Mouse (Mus musculus): ENCODE measurements around the gene Rsg1. TPM values are rescaled to one million over a fixed set of nuclear protein-coding genes. Genes with fewer than 3 reads are reported as not detected.

Rsg1 gene
- polyA plus RNA-seq, 1 experiment = 0.81 TPM

DNA sequence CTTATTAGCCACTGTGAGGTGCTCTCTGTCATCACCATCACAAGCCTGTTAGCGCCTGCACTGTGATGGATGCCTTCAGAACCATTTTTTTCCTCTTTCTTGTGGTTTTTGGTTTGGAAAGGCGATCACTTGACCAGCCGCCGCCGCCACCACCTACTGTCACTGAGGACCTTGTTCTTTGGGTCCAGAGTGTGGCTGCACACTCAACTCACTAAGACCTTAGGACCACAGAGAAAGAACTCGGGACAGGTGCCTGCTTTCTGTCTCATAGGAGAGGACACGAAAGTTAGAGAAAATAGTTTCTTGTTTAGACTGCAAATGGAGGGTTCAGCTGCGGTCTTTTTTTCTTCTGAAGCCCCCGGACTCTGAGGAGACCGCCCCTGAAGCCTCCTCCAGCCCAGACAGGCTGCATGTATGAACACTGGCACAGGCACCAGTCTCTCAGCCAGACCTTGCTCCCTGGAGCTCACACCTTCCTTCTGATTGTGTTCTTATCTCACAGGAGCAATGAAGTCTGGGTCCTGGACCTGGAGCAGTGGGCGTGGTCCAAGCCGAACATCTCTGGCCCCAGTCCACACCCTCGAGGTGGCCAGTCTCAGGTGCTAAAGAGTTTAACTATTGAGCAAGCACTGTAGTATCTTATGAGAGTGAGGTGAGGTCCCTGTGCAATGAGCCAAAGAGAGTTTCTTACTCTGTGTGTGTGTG, 16.6 kb upstream of the Rsg1 start:
- no peak overlapping the region for H3K4me3 ChIP-seq (ENCODE audit: low read depth, low read length)
- peaks cover 55% of the 10 kb centered on the region for H3K36me3 ChIP-seq (ENCODE audit: control insufficient read depth, insufficient read depth, low read length)
- WGBS = 57% methylated on average over 13 of the region's 13 CpGs
- TF ChIP-seq POLR2A (IDR thresholded peaks at IDR 0.05; ENCODE audit: low read depth, low read length) = no peak
- no peak for TF ChIP-seq CTCF (IDR thresholded peaks at IDR 0.05; ENCODE audit: extremely low read depth, insufficient read length, insufficient replicate concordance, low read depth, low read length)
- peak overlapping the region; percentile 57 for H3K27ac ChIP-seq (ENCODE audit: insufficient read depth, low read depth, low read length)
- peaks cover 12% of the 10 kb centered on the region; the same call in 1 of the 2 replicates for H3K4me1 ChIP-seq (ENCODE audit: control insufficient read depth, insufficient read depth, insufficient read length, low read length)
- no peaks in the 10 kb centered on the region for H3K27me3 ChIP-seq (ENCODE audit: control insufficient read depth, insufficient read depth, low read length)

DNA sequence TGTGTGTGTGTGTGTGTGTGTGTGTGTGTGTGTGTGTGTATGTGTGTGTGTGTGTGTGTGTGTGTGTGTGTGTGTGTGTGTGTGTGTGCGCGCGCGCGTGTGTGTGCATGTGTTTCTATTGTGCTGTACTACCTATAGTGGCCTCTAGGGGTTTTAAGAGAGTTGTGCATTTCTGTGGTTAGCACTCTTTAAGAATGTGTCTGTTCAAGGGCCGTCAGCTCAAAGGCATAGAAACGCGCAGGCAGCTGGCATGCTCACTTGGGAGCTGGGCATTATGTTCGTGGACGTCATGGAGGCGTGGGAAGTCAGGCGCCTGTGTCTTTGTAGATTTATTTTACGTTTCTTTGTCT, 16.1 kb upstream of the Rsg1 start:
- TF ChIP-seq POLR2A (IDR thresholded peaks at IDR 0.05; ENCODE audit: low read depth, low read length) (no peak), CTCF (IDR thresholded peaks at IDR 0.05; ENCODE audit: extremely low read depth, insufficient read length, insufficient replicate concordance, low read depth, low read length) (peak; percentile 36; the same call in 1 of the 2 replicates)
- H3K27me3 ChIP-seq (ENCODE audit: control insufficient read depth, insufficient read depth, low read length) = no peaks in the 10 kb centered on the region
- H3K4me3 ChIP-seq (ENCODE audit: low read depth, low read length) = no peak overlapping the region
- peaks cover 12% of the 10 kb centered on the region; the same call in 1 of the 2 replicates for H3K4me1 ChIP-seq (ENCODE audit: control insufficient read depth, insufficient read depth, insufficient read length, low read length)
- no peak overlapping the region for H3K27ac ChIP-seq (ENCODE audit: insufficient read depth, low read depth, low read length)
- WGBS = 94% methylated on average over 13 of the region's 13 CpGs
- peaks cover 56% of the 10 kb centered on the region for H3K36me3 ChIP-seq (ENCODE audit: control insufficient read depth, insufficient read depth, low read length)

DNA sequence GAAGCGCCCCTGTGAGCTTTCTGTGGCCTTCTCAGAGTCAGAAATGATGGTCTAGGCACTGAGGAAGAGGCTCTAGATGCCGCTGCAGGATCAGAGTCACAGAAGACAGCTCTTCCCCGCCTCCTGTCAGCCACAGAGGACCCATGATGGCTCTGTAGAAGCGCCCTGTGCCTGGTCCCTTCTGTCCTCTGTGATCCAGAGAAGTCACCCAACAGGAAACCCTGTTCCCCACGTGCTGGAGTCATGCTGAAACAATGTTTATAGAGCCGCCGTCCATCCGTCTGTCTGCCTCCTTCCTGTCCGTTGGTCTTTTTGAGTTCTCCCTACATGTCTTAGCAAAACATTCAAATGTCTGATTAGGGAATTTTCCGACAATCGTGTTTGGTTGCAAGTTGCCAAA, 12.8 kb upstream of the Rsg1 start:
- peaks cover 12% of the 10 kb centered on the region; the same call in 1 of the 2 replicates for H3K4me1 ChIP-seq (ENCODE audit: control insufficient read depth, insufficient read depth, insufficient read length, low read length)
- no peak overlapping the region for H3K4me3 ChIP-seq (ENCODE audit: low read depth, low read length)
- no peaks in the 10 kb centered on the region for H3K27me3 ChIP-seq (ENCODE audit: control insufficient read depth, insufficient read depth, low read length)
- TF ChIP-seq CTCF (IDR thresholded peaks at IDR 0.05; ENCODE audit: extremely low read depth, insufficient read length, insufficient replicate concordance, low read depth, low read length) = no peak
- TF ChIP-seq POLR2A (IDR thresholded peaks at IDR 0.05; ENCODE audit: low read depth, low read length) = no peak
- 76% methylated on average over 11 of the region's 11 CpGs for WGBS
- peaks cover 40% of the 10 kb centered on the region for H3K36me3 ChIP-seq (ENCODE audit: control insufficient read depth, insufficient read depth, low read length)
- no peak overlapping the region for H3K27ac ChIP-seq (ENCODE audit: insufficient read depth, low read depth, low read length)

DNA sequence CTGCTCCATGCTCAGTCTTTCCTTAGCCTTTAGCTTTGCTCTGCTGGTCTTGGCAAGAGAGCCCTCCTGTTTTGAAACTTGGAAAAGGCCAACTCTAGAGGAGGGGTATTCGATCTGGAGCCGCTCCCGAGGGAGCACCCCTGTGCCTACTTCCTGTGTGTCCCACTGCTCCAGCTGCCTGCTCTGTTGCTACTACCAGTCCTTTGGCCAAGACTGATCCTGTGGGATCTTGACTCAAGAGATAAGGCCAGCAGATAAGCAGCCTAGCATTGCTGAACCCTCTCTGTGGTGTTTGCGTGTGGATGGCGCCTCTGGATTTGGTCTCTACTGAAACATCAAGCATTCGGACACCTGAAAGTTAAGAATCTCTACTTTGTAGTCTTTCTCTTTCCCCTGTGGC, 11.6 kb upstream of the Rsg1 start:
- 89% methylated on average over 6 of the region's 6 CpGs for WGBS
- Histone ChIP-seq H3K27ac (ENCODE audit: insufficient read depth, low read depth, low read length) (no peak overlapping the region), H3K4me3 (ENCODE audit: low read depth, low read length) (no peak overlapping the region), H3K4me1 (ENCODE audit: control insufficient read depth, insufficient read depth, insufficient read length, low read length) (peaks cover 6% of the 10 kb centered on the region; the same call in 1 of the 2 replicates), H3K36me3 (ENCODE audit: control insufficient read depth, insufficient read depth, low read length) (peaks cover 37% of the 10 kb centered on the region), H3K27me3 (ENCODE audit: control insufficient read depth, insufficient read depth, low read length) (no peaks in the 10 kb centered on the region)
- TF ChIP-seq POLR2A (IDR thresholded peaks at IDR 0.05; ENCODE audit: low read depth, low read length) = no peak
- no peak for TF ChIP-seq CTCF (IDR thresholded peaks at IDR 0.05; ENCODE audit: extremely low read depth, insufficient read length, insufficient replicate concordance, low read depth, low read length)

DNA sequence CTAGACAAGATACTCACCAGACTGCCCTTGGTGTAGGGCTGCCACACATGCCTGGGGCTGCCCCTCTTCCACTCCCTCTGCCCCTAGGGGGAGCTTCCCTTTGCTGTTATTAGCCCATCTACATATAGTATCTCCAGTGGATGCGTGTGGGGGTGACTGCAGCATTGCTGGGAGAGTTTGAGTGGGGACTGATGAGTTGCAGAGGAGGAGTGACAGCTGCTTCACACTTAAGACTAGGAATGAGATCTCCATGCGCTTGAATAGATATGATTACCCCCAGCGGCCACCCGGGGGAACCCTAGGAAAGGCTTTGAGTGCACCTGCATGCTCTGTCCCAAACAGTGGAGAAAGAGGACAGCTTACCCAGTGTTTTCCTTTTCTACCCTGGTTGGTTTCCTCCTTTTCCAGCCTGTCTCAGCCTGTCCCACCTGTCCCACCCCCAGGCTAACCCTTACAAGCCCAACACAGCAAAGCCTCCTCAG, 9.1 kb upstream of the Rsg1 start:
- no peak for TF ChIP-seq POLR2A (IDR thresholded peaks at IDR 0.05; ENCODE audit: low read depth, low read length)
- TF ChIP-seq CTCF (IDR thresholded peaks at IDR 0.05; ENCODE audit: extremely low read depth, insufficient read length, insufficient replicate concordance, low read depth, low read length) = peak; percentile 30; the same call in 1 of the 2 replicates
- Histone ChIP-seq H3K27me3 (ENCODE audit: control insufficient read depth, insufficient read depth, low read length) (no peaks in the 10 kb centered on the region), H3K4me1 (ENCODE audit: control insufficient read depth, insufficient read depth, insufficient read length, low read length) (peaks cover 2% of the 10 kb centered on the region; the same call in 1 of the 2 replicates), H3K36me3 (ENCODE audit: control insufficient read depth, insufficient read depth, low read length) (peaks cover 28% of the 10 kb centered on the region), H3K4me3 (ENCODE audit: low read depth, low read length) (no peak overlapping the region), H3K27ac (ENCODE audit: insufficient read depth, low read depth, low read length) (no peak overlapping the region)
- WGBS = 67% methylated on average over 4 of the region's 4 CpGs

DNA sequence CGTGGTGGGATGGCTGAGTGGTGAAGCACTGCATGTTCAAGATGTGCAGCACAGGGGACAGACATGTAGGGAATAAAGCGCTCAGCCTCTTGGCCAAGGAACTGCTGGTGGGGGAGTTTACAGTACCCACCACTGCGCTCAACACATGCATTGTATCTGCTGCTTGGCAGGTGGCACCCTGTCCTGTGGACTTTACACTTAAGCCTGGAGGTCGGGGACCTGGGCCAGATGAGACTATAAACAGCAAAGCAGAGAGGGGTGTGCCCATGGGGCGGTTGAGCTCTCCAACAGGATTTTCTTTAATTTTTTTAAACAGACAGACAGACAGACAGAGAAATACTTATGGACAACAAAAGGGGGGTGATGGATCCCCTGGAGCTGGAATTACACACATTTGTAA, 6.7 kb upstream of the Rsg1 start:
- WGBS = 33% methylated on average over 5 of the region's 5 CpGs
- H3K27me3 ChIP-seq (ENCODE audit: control insufficient read depth, insufficient read depth, low read length) = no peaks in the 10 kb centered on the region
- no peak overlapping the region for H3K27ac ChIP-seq (ENCODE audit: insufficient read depth, low read depth, low read length)
- peaks cover 3% of the 10 kb centered on the region; the same call in 1 of the 2 replicates for H3K4me1 ChIP-seq (ENCODE audit: control insufficient read depth, insufficient read depth, insufficient read length, low read length)
- H3K36me3 ChIP-seq (ENCODE audit: control insufficient read depth, insufficient read depth, low read length) = peaks cover 11% of the 10 kb centered on the region; the same call in 1 of the 2 replicates
- no peak overlapping the region for H3K4me3 ChIP-seq (ENCODE audit: low read depth, low read length)
- TF ChIP-seq CTCF (IDR thresholded peaks at IDR 0.05; ENCODE audit: extremely low read depth, insufficient read length, insufficient replicate concordance, low read depth, low read length) (no peak), POLR2A (IDR thresholded peaks at IDR 0.05; ENCODE audit: low read depth, low read length) (no peak)

DNA sequence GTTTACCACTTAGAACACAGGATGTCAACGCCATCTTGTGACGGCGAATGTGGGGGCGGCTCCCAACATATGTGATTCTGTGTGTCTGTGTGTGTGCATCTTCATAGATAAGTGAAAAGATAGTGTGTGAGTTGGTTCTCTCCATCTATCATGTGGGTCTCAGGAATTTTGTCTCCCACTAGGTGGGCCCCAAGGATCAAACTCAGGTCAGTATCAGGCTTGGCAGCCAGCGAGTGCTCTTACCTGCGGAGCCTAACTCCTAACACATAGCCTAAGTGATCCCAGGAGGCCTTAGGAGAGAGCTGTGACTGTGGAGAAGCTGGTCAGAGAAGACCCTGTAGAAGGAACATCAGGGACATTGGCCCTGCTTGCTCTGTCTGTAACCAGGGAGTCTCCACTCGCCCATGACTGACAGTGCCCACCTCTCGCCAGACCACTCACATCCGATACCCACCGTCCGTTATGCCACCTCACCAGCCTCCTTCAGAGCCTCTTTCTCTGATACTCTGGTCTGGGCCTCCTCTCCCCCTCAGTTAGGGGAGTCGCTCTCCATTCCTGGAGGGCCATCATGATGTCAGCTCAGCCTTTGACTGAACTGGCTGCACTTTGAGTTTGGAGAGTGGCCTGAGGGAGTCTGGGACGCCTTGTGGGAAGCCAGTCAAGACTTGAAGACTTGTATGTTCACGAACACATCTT, 3.1 kb upstream of the Rsg1 start:
- Histone ChIP-seq H3K36me3 (ENCODE audit: control insufficient read depth, insufficient read depth, low read length) (no peaks in the 10 kb centered on the region), H3K4me1 (ENCODE audit: control insufficient read depth, insufficient read depth, insufficient read length, low read length) (peaks cover 7% of the 10 kb centered on the region; the same call in 1 of the 2 replicates), H3K4me3 (ENCODE audit: low read depth, low read length) (peak overlapping the region; percentile 46), H3K27me3 (ENCODE audit: control insufficient read depth, insufficient read depth, low read length) (no peaks in the 10 kb centered on the region), H3K27ac (ENCODE audit: insufficient read depth, low read depth, low read length) (peak overlapping the region; percentile 79)
- TF ChIP-seq CTCF (IDR thresholded peaks at IDR 0.05; ENCODE audit: extremely low read depth, insufficient read length, insufficient replicate concordance, low read depth, low read length) = no peak
- no peak for TF ChIP-seq POLR2A (IDR thresholded peaks at IDR 0.05; ENCODE audit: low read depth, low read length)
- 65% methylated on average over 14 of the region's 14 CpGs for WGBS
